Mouse (Mus musculus): Measurements from ENCODE around the gene Gpam. TPM values are rescaled to one million over a fixed set of nuclear protein-coding genes. Genes with fewer than 3 reads are reported as not detected.

Gpam gene
- polyA plus RNA-seq, 1 experiment from 2014 or later, result 21.0 TPM

DNA sequence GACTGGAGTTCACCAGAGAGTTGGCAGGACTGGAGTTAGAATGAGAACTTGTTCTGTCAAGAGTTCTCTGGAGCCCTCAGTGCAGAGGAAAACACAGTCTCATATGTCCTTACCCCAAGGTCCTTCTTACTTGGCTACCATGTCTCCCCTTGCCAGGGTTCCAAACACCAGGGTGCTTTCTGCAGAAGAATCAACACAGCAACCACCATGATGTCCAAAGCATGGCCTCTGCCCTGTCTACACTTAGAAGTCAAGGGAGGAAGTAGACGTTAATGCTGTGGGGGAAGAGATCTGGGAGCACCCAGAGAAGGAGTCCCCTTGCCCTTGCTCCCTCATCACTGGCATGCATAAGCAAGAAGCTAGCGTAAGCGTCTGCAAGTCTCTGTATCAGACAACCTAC, 9.0 kb downstream of the Gpam start:
- H3K9me3 ChIP-seq, result no peaks in the 10 kb centered on the region
- H3K27ac ChIP-seq, result no peak overlapping the region
- 91% methylated on average over 3 of the region's 3 CpGs for WGBS
- H3K4me2 ChIP-seq (replicated peaks), result no peak overlapping the region
- H3K27me3 ChIP-seq (replicated peaks), result no peaks in the 10 kb centered on the region
- ATAC-seq (ENCODE audit: low FRiP score, low read depth), result no peak
- no peaks in the 10 kb centered on the region for H3K36me3 ChIP-seq
- no peak overlapping the region for H3K9ac ChIP-seq
- H3K4me3 ChIP-seq, result no peak overlapping the region; the same call in 1 of the 2 replicates
- peaks cover 10% of the 10 kb centered on the region; the same call in 1 of the 2 replicates for H3K4me1 ChIP-seq

DNA sequence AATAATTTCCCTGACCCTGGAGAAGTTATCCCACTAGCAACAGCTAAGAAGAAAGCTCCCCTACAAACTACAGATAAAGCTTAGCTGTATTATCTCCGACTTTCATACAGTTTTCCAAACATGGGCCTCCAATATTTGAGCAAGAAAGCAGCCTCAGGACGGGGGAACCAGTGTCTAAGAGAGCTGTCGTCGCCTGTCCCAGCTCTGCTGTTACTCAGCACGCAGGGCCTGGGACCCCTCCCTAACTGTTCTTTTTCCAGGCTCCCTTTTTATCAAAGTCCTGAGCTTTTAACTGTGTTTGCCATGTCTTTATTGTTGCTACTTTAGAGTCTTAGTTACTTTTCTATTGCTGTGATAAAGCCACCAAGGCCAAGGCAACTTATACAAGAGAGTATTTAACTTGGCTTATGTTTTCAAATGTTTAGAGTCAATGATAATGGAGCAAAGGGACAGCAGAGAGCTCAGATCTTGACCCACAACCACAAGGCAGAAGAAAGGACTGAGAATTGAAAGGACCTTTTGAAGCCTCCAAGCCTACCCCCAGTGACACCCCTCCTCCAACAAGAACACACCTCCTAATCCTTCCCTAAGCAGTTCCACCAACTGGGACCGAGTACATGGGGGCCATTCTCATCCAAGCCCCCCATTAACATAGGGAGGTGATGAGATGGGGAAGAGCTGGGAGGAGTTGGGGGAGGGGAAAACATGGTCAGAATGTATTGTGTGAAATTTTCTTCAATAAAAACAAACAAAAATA, 9.8 kb downstream of the Gpam start:
- Histone ChIP-seq H3K4me1 (peaks cover 9% of the 10 kb centered on the region; the same call in 1 of the 2 replicates), H3K4me2 (replicated peaks) (no peak overlapping the region), H3K36me3 (no peaks in the 10 kb centered on the region), H3K9ac (no peak overlapping the region), H3K9me3 (no peaks in the 10 kb centered on the region), H3K27ac (no peak overlapping the region), H3K4me3 (no peak overlapping the region), H3K27me3 (replicated peaks) (no peaks in the 10 kb centered on the region)
- WGBS, result 79% methylated on average over 6 of the region's 6 CpGs
- ATAC-seq (ENCODE audit: low FRiP score, low read depth), result no peak

DNA sequence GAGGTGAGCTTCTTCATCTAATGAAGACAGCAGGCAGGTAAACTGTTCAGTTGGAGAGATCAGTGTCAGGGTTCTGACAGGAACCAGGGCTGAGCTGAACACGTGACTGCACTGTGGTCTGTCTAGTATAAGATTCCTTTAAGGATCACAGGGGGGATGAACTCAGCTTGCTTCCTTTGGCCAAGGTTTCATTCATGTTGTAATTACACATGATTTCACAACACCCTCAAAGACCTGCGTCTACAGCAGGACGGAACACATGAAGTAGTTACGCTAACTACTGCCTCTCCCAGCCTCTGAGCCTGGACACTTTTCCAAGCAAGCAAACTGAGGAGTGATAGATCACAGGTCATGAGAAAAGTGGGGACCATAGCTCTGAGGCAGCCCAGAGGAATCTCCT, 11.5 kb downstream of the Gpam start:
- no peak for ATAC-seq (ENCODE audit: low FRiP score, low read depth)

DNA sequence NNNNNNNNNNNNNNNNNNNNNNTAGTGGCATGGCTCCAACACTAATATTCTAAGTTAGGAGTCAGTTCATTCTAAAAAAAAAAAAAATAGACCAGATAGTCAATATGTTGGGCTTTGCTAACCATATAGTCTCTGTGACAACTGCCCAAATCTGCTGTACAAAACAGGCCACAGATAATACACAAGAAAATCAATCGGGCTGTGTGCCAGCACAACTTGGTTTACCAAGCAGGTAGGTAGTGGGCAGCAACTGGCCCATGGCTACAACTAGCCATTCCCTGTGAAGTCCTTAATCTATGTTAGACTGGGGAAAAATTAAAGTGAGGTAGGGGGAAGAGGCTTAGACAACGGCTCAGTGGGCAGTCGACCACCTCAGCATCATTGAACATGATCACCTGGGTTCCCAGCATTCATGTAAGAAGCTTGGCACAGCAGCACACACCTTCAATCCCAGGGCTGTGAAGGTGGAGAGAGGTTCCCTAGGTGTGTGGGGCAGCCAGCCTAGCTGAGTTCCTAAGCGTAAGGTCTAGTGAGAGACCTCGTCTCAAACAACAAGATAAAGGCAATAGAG, 12.1 kb downstream of the Gpam start:
- Histone ChIP-seq H3K4me2 (replicated peaks) (no peak overlapping the region), H3K4me3 (no peak overlapping the region), H3K27me3 (replicated peaks) (no peaks in the 10 kb centered on the region), H3K36me3 (no peaks in the 10 kb centered on the region), H3K4me1 (no peaks in the 10 kb centered on the region), H3K27ac (no peak overlapping the region), H3K9ac (no peak overlapping the region), H3K9me3 (no peaks in the 10 kb centered on the region)
- 89% methylated on average over 5 of the region's 5 CpGs for WGBS
- ATAC-seq (ENCODE audit: low FRiP score, low read depth), result no peak

More for the DNA sequence above, 11.5 kb downstream of the Gpam start:
- Histone ChIP-seq H3K4me3 (no peak overlapping the region), H3K9ac (no peak overlapping the region), H3K27me3 (replicated peaks) (no peaks in the 10 kb centered on the region), H3K4me1 (no peaks in the 10 kb centered on the region), H3K27ac (no peak overlapping the region), H3K4me2 (replicated peaks) (no peak overlapping the region), H3K36me3 (no peaks in the 10 kb centered on the region), H3K9me3 (no peaks in the 10 kb centered on the region)
- WGBS, result 88% methylated on average over 4 of the region's 4 CpGs

DNA sequence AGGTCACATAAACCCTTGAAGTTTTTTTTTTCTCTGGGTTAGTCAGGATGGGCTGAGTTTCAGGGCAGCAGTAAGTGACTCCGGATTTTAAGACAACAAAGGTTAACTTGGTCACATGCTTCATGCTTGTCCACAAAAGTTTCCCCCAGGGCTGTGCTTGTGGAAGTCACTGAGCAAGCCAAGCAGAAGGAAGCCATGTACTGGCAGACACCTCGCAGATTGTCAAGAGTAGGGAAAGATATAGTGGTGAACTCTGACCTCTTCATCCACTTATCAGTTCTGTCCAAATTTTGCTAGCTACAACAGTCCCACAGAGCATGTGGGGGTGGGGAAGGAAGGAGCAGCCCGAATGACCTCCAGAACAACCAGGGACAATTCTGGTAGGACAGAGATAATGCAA, 19.1 kb downstream of the Gpam start:
- Histone ChIP-seq H3K4me1 (no peaks in the 10 kb centered on the region), H3K9ac (no peak overlapping the region), H3K4me3 (no peak overlapping the region), H3K27ac (no peak overlapping the region), H3K4me2 (replicated peaks) (no peak overlapping the region), H3K9me3 (no peaks in the 10 kb centered on the region), H3K27me3 (replicated peaks) (no peaks in the 10 kb centered on the region), H3K36me3 (no peaks in the 10 kb centered on the region)
- ATAC-seq (ENCODE audit: low FRiP score, low read depth), result no peak
- 56% methylated on average over 3 of the region's 3 CpGs for WGBS

DNA sequence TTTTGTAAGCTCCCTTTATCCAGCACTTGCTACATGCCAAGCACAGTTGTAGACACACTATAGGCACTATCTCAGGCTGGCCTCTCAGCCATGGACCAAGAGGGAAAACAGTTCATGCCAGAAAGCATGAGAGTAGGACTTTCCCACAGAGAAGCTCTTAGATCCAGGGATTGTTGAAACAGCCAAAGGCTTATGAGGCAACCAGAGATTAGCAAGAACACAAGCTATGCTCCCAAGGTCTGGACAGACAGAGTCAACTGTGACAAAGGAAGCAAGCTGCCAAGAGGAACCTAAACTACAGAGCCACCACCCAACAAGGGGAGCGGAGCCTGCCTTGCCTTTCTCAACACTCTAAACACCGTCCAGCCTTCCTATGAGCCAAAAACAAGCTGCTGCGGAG, 21.1 kb downstream of the Gpam start:
- Histone ChIP-seq H3K9me3 (no peaks in the 10 kb centered on the region), H3K4me3 (no peak overlapping the region), H3K36me3 (no peaks in the 10 kb centered on the region), H3K4me2 (replicated peaks) (no peak overlapping the region), H3K27ac (no peak overlapping the region), H3K4me1 (no peaks in the 10 kb centered on the region), H3K9ac (no peak overlapping the region), H3K27me3 (replicated peaks) (no peaks in the 10 kb centered on the region)
- no peak for ATAC-seq (ENCODE audit: low FRiP score, low read depth)
- 90% methylated on average over 3 of the region's 3 CpGs for WGBS

DNA sequence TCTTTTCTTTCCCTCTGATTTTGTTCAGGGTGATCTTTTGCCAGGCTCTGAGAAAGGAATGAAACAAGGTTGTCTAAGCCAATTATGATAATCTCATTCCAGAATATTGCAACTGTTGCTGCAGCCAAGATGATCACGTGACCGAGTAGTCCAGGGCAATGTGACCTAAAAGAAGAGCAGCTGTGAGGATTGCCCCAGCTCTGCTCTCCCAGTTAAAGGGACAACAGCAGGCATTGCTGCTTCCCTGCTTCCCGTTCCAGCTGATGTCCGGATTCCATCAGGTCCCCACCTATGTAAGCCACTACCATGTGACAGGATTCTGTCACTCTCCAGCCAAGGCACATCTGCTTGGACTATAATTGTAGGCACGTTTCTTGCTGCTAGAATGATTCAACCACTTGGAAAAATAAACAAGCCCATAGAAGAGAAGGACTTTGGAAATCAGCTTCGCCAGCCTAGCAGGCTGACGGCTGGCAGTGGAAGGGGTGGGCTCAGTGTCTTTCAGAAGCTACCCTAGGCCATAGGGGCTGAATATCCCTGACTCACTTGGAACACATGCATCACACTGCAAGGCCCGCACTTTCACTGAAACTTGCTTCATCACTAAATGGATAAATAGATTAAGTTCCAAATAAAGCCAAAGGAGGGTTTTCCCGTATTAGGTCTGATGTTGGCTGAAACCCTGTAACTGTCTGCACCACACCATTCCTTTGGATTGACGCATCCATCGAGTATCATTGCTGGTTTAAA, 23.8 kb downstream of the Gpam start:
- no peaks in the 10 kb centered on the region for H3K27me3 ChIP-seq (replicated peaks)
- no peak overlapping the region for H3K4me3 ChIP-seq
- H3K4me1 ChIP-seq, result peaks cover 13% of the 10 kb centered on the region
- WGBS, result 66% methylated on average over 11 of the region's 11 CpGs
- no peak overlapping the region for H3K9ac ChIP-seq
- H3K27ac ChIP-seq, result no peak overlapping the region
- no peak for ATAC-seq (ENCODE audit: low FRiP score, low read depth)
- H3K36me3 ChIP-seq, result no peaks in the 10 kb centered on the region
- H3K9me3 ChIP-seq, result no peaks in the 10 kb centered on the region
- no peak overlapping the region for H3K4me2 ChIP-seq (replicated peaks)

DNA sequence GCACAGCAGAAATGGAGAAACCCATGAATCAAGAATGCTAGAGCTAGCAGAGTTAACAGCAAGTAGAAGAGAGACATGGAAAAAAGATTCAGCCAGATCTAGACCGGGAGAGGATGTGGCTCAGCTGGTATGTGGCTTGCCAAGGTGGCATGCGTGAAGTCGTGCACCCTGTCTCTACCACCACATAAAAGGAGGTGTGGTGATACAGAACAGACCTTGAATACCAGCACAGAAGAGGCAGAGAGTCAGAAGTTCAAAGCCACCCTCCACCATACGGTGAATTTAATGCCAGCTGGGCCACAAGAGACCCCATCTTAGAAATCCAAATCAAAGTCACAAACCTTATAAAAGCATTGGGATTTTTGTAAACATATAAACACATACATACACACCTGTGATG, 25.4 kb downstream of the Gpam start:
- Histone ChIP-seq H3K9me3 (no peaks in the 10 kb centered on the region), H3K27ac (no peak overlapping the region), H3K4me1 (peaks cover 17% of the 10 kb centered on the region), H3K9ac (no peak overlapping the region), H3K27me3 (replicated peaks) (no peaks in the 10 kb centered on the region), H3K4me2 (replicated peaks) (no peak overlapping the region), H3K36me3 (no peaks in the 10 kb centered on the region), H3K4me3 (no peak overlapping the region)
- no peak for ATAC-seq (ENCODE audit: low FRiP score, low read depth)
- 82% methylated on average over 4 of the region's 4 CpGs for WGBS

DNA sequence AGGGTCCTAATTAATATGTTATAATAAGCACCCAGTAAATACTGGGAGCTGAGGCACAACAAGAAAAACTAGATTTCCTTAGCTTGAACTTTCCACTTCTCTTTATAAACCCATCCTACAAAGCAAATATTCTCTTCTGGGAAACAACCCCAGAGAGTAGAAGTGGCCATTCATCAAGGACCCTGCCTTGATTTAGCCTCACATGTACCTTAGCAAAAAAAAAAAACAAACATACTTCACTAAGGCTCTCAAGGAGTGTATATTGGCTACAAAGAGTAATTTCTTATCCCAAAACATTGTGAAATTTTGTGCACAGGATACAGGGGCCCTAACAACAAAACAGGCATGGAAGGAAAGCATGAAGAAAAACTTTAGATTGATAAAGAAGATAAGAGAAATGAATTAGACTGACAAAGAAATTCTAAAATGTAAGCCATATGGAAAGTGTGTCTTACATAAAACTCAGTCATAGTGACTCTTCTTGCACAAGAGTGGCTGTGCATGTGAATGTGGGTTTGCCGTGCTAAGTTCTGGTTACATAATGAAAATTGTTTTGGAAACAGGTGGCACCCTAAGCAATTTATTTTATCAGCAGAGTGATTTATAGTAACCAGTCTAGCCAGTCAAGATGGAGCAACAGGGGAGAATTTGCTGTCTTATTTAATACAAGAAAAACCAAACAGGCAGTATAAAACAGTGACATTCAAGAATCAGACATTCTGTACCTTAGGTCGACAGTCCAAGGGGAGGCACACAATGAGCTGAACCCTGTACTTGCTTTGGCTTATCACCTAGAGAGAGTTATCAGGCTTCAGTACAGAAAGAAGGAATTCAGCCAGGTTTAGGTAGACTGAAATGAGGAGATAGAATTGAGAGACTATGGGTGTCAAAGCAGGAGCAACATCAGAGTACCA, 26.6 kb downstream of the Gpam start:
- ATAC-seq (ENCODE audit: low FRiP score, low read depth), result no peak
- Histone ChIP-seq H3K4me1 (peaks cover 17% of the 10 kb centered on the region), H3K9me3 (no peaks in the 10 kb centered on the region), H3K4me3 (peak overlapping the region; percentile 95), H3K36me3 (peaks cover 8% of the 10 kb centered on the region), H3K27me3 (replicated peaks) (no peaks in the 10 kb centered on the region), H3K27ac (no peak overlapping the region), H3K9ac (peak overlapping the region; percentile 90), H3K4me2 (replicated peaks) (peak overlapping the region; percentile 98)
- 71% methylated on average over 2 of the region's 2 CpGs for WGBS

DNA sequence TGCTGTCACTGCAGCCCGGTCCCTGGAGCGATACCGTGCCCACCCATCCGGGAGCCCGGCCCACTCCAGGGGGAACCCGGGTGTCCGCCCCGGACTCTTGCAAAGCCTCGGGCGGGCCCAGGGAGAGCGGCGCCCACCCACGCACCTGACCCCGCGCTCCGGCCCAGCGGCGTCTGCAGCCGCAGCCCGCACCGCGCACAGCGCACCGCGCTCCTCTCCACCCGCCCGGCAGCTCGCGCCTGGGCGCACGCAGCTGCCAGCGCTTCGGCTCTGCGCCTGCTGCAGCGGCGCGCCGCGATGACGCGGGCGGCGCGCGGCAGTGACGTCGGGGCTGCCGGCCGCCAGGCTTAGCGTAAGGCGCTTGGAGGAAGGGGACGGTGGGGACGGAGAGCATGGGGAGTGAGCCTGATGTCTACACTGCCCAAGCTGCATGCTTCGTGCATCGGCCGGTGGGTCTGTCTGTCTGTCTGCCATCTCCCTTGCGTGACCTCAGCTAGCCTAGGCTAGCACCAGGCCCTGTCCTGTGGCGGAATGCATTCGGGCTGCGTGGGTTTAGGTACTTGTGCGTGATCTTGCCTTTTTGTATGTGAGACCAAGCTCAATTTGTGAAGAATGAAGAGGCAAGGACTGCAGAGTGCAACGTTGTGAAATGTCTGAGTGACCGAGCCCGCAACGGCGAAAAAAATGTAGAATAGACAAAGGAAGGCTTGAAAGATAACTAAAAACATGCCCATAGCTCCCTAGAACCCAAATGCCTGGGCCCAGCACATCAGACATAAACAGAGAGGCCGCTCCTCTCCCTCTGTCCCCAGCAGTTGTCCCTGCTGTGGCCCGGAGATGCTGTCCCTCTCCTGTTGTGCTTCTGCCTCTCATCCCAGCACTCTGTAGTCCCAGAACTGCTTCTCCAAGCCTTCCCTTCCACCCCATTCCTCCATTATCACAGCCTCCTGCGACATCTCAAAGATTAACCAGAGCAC, 27.6 kb downstream of the Gpam start:
- WGBS, result 2% methylated on average over 57 of the region's 69 CpGs
- ATAC-seq (ENCODE audit: low FRiP score, low read depth), result peak; percentile 94
- peak overlapping the region; percentile 95 for H3K4me3 ChIP-seq

More for the DNA sequence above, 27.6 kb downstream of the Gpam start:
- H3K27ac ChIP-seq, result peak overlapping the region; percentile 62
- peak overlapping the region; percentile 90 for H3K9ac ChIP-seq
- H3K36me3 ChIP-seq, result peaks cover 8% of the 10 kb centered on the region
- peak overlapping the region; percentile 98 for H3K4me2 ChIP-seq (replicated peaks)
- no peaks in the 10 kb centered on the region for H3K9me3 ChIP-seq
- H3K4me1 ChIP-seq, result peaks cover 17% of the 10 kb centered on the region
- no peaks in the 10 kb centered on the region for H3K27me3 ChIP-seq (replicated peaks)

All from neural tube, embryonic 12.5 days (tissue).